Mouse (Mus musculus): ENCODE measurements around the gene Vps35.
A peak's percentile ranks its signal among the peaks of the same experiment; 100 is the strongest.

The Vps35 gene

GRCm38 (mm10) chr8:85299434-85300077, at the start of gene Vps35, which contains the start of gene Orc6:
Gene Vps35 (minus strand): TSS chr8:85299802.
Gene Orc6 (plus strand): TSS chr8:85299632.
- peak; percentile 99 for DNase-seq (ENCODE audit: low spot score)

GRCm38 (mm10) chr8:85339871-85340573, 40.4 kb upstream of the Vps35 start:
- peak; percentile 13 for DNase-seq (ENCODE audit: low spot score)

GRCm38 (mm10) chr8:85337681-85338080, 38.1 kb upstream of the Vps35 start:
- no peak for DNase-seq (ENCODE audit: low spot score)

- DNase-seq (ENCODE audit: low spot score), result no peak
These were observed 36.8 kb upstream of the Vps35 start for GRCm38 (mm10) chr8:85336211-85336933.

GRCm38 (mm10) chr8:85335105-85335504, 35.5 kb upstream of the Vps35 start:
- DNase-seq (ENCODE audit: low spot score), result no peak

- DNase-seq (ENCODE audit: low spot score), result no peak
These were observed 29.9 kb upstream of the Vps35 start for GRCm38 (mm10) chr8:85329506-85329905.

GRCm38 (mm10) chr8:85327036-85327435, 27.4 kb upstream of the Vps35 start:
- DNase-seq (ENCODE audit: low spot score), result no peak

- no peak for DNase-seq (ENCODE audit: low spot score)
These were observed 23.5 kb upstream of the Vps35 start for GRCm38 (mm10) chr8:85323084-85323483.

GRCm38 (mm10) chr8:85321981-85322380, 22.4 kb upstream of the Vps35 start:
- no peak for DNase-seq (ENCODE audit: low spot score)

GRCm38 (mm10) chr8:85318534-85318933, 18.9 kb upstream of the Vps35 start:
- no peak for DNase-seq (ENCODE audit: low spot score)

- DNase-seq (ENCODE audit: low spot score), result no peak
These were observed 13.4 kb upstream of the Vps35 start for GRCm38 (mm10) chr8:85313036-85313435.

GRCm38 (mm10) chr8:85311743-85312142, 12.1 kb upstream of the Vps35 start:
- peak; percentile 35 for DNase-seq (ENCODE audit: low spot score)

GRCm38 (mm10) chr8:85308564-85308963, 9.0 kb upstream of the Vps35 start:
- DNase-seq (ENCODE audit: low spot score), result no peak

- DNase-seq (ENCODE audit: low spot score), result no peak
These were observed 3.9 kb upstream of the Vps35 start for GRCm38 (mm10) chr8:85303531-85303930.

GRCm38 (mm10) chr8:85302931-85303330, 3.3 kb upstream of the Vps35 start:
- DNase-seq (ENCODE audit: low spot score), result no peak

GRCm38 (mm10) chr8:85301941-85302340, 2.3 kb upstream of the Vps35 start:
- DNase-seq (ENCODE audit: low spot score), result no peak

- DNase-seq (ENCODE audit: low spot score), result no peak
These were observed 785 bp downstream of the Vps35 start for GRCm38 (mm10) chr8:85298600-85299433.

- no peak for DNase-seq (ENCODE audit: low spot score)
These were observed 12.8 kb downstream of the Vps35 start for GRCm38 (mm10) chr8:85286846-85287245.

GRCm38 (mm10) chr8:85227297-85227696, 72.3 kb downstream of the Vps35 start:
- DNase-seq (ENCODE audit: low spot score), result no peak

- DNase-seq (ENCODE audit: low spot score), result no peak
These were observed 73.9 kb downstream of the Vps35 start, which contains the start of gene Olfr371 for GRCm38 (mm10) chr8:85225688-85226087. Gene Olfr371 (plus strand): TSS chr8:85225988.

GRCm38 (mm10) chr8:85220992-85221391, 78.6 kb downstream of the Vps35 start:
- DNase-seq (ENCODE audit: low spot score), result no peak

GRCm38 (mm10) chr8:85220220-85220619, 79.4 kb downstream of the Vps35 start:
- no peak for DNase-seq (ENCODE audit: low spot score)

Measured in retina, embryonic 14.5 days (tissue).